Mouse (Mus musculus) embryonic facial prominence, embryonic 10.5 days (tissue): Measurements from ENCODE around the gene Ypel2. TPM values are rescaled to one million over a fixed set of nuclear protein-coding genes. Genes with fewer than 3 reads are reported as not detected.
A peak's percentile ranks its signal among the peaks of the same experiment; 100 is the strongest.
"Not testable (repeated sequence)": the region's sequence is repeated elsewhere in the genome, so short reads cannot be mapped to it uniquely, and the experiment has no call there.

Experiments
- DNase-seq: peaks from one replicate; pipeline ENCODE4 v3.0.0-alpha.2; 2017; ENCODE audit warnings: low spot score
- H3K27ac ChIP-seq: fragments of 300-500 bp; sonication (generic); replicated peaks from 2 replicates; pipeline ENCODE4 v1.5.1; 2016; ENCODE audit warnings: mild to moderate bottlenecking
- H3K27me3 ChIP-seq: fragments of 300-500 bp; sonication (generic); replicated peaks from 2 replicates; pipeline ENCODE4 v1.6.1; 2016; ENCODE audit warnings: low read depth, mild to moderate bottlenecking; ENCODE audit not compliant: poor library complexity, severe bottlenecking
- H3K36me3 ChIP-seq: fragments of 300-500 bp; sonication (generic); replicated peaks from 2 replicates; pipeline ENCODE4 v1.6.1; 2016; ENCODE audit warnings: mild to moderate bottlenecking, moderate library complexity
- H3K4me1 ChIP-seq: fragments of 300-500 bp; sonication (generic); 2 replicates; pipeline ENCODE4 v1.6.1; 2016
- H3K4me3 ChIP-seq: fragments of 300-500 bp; sonication (generic); 2 replicates; pipeline ENCODE4 v1.5.1; 2016; ENCODE audit warnings: mild to moderate bottlenecking, moderate library complexity
- H3K9me3 ChIP-seq: fragments of 300-500 bp; sonication (generic); 2 replicates; pipeline ENCODE4 v1.6.1; 2016; ENCODE audit warnings: mild to moderate bottlenecking
- WGBS: fragments of 180-500 bp; shearing (Covaris S2); methylation state at CpG from one replicate; pipeline ENCODE4 v1.1.7; 2016; 5-methylcytosine and 5-hydroxymethylcytosine counted together
- polyA plus RNA-seq: library from polyadenylated mRNA; unstranded; fragments of >200 nt; fragmentation: Nextera tagmentation; extraction: Ambion mirVana; gene quantifications from 2 replicates; pipeline ENCODE4 v1.2.1, GENCODE M21; 2016

Gene Ypel2
- polyA plus RNA-seq = 4.2 and 5.4 TPM in 2 replicates

GRCm38 (mm10) chr11:86993041-86994037 lies at the start of gene Ypel2:
Gene Ypel2 (minus strand): TSS chr11:86993707.
- H3K36me3 ChIP-seq = no peaks in the 10 kb centered on the region
- H3K27ac ChIP-seq = peak within 1 kb of the TSS; percentile 80
- WGBS = under 1% methylated on average over 96 of the region's 96 CpGs
- H3K9me3 ChIP-seq = no peaks in the 10 kb centered on the region
- peaks cover 8% of the 10 kb centered on the region for H3K27me3 ChIP-seq
- peaks cover 63% of the 10 kb centered on the region for H3K4me1 ChIP-seq
- peak; percentile 99 for DNase-seq
- peak within 1 kb of the TSS; percentile 67 for H3K4me3 ChIP-seq

DNA sequence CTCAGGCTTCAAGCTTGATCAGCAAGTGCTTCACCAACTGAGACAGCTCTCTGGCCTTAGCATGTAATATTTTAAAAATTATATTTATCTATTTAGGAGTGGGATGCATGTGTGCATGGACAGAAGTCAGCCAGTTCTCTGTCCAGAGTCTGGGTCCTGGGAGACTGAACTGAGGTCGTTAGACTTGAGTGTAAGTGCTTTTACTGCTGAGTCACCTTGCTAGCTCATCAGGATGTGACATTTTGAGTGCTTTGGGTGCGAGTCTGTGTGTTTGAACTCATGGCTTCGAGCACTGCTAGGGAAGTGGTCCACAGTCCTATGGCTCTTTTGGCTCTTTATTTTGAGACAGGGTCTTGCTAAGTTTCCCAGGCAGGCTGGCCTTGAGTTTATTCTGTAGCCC lies 49.5 kb upstream of the Ypel2 start:
- H3K4me1 ChIP-seq = no peaks in the 10 kb centered on the region
- no peaks in the 10 kb centered on the region for H3K9me3 ChIP-seq
- H3K27ac ChIP-seq = no peak overlapping the region
- DNase-seq = no peak
- H3K36me3 ChIP-seq = peaks cover 79% of the 10 kb centered on the region
- no peaks in the 10 kb centered on the region for H3K27me3 ChIP-seq
- H3K4me3 ChIP-seq = no peak overlapping the region
- whole genome bisulfite sequencing = 83% methylated on average over 3 of the region's 3 CpGs

GRCm38 (mm10) chr11:87039307-87039963 lies 45.9 kb upstream of the Ypel2 start:
- H3K4me3 ChIP-seq = no peak overlapping the region
- H3K27ac ChIP-seq = no peak overlapping the region
- no peaks in the 10 kb centered on the region for H3K4me1 ChIP-seq
- WGBS = 93% methylated on average over 9 of the region's 9 CpGs
- no peak for DNase-seq
- H3K27me3 ChIP-seq = no peaks in the 10 kb centered on the region
- peaks cover 89% of the 10 kb centered on the region for H3K36me3 ChIP-seq
- no peaks in the 10 kb centered on the region for H3K9me3 ChIP-seq

- Histone ChIP-seq H3K36me3 (peaks cover 70% of the 10 kb centered on the region), H3K4me3 (no peak overlapping the region), H3K27me3 (no peaks in the 10 kb centered on the region), H3K4me1 (no peaks in the 10 kb centered on the region), H3K9me3 (no peaks in the 10 kb centered on the region), H3K27ac (no peak overlapping the region)
- whole genome bisulfite sequencing = 65% methylated on average over 4 of the region's 4 CpGs
- no peak for DNase-seq
Observed at GRCm38 (mm10) chr11:87036180-87036579, 42.7 kb upstream of the Ypel2 start.

- H3K27me3 ChIP-seq = no peaks in the 10 kb centered on the region
- peaks cover 4% of the 10 kb centered on the region; the same call in 1 of the 2 replicates for H3K4me1 ChIP-seq
- no peak overlapping the region for H3K27ac ChIP-seq
- H3K36me3 ChIP-seq = peaks cover 5% of the 10 kb centered on the region; the same call in 1 of the 2 replicates
- H3K9me3 ChIP-seq = no peaks in the 10 kb centered on the region
- 90% methylated on average over 3 of the region's 3 CpGs for WGBS
- no peak overlapping the region for H3K4me3 ChIP-seq
- no peak for DNase-seq
Observed at GRCm38 (mm10) chr11:87028212-87028611, 34.7 kb upstream of the Ypel2 start.

DNA sequence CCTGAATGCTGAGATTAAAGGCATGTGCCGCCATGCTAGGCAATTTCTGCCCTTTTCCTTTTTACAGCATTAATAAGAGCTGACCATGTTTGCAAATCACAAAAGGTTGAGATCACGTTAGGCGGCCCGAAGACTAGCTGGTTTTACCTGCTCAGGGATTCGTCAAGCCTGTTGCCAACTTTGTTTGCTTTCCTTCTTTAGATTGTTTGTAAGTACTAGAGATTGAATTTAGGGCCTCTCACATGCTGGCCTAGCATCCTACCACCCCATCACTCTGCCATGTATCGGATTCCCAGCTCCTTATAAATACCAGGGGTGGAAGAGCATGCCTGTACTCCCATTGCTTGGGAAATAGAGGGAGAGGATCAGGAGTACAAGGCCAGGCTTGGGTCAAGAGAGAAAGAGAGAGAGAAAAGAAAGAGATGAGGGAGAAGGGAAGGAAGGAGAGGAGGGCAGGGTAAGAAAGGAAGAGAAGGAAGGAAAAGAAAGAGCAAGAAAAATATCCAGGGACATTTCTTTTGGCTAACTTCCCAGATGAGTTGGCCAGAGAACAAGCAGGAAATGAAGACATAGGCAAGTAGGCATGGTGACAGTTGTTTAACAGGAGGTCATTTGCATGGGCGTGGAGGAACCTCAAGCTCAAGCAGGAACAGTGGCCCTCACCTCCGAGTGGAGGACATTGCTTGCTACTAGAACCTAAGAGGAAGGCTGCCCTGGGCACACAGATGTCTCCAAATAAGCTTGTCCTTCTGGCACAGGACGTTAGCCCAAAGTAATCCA lies 32.8 kb upstream of the Ypel2 start:
- Histone ChIP-seq H3K36me3 (no peaks in the 10 kb centered on the region), H3K4me3 (no peak overlapping the region), H3K4me1 (peaks cover 4% of the 10 kb centered on the region; the same call in 1 of the 2 replicates), H3K27ac (no peak overlapping the region), H3K27me3 (no peaks in the 10 kb centered on the region), H3K9me3 (no peaks in the 10 kb centered on the region)
- WGBS = 83% methylated on average over 9 of the region's 9 CpGs
- no peak for DNase-seq

DNA sequence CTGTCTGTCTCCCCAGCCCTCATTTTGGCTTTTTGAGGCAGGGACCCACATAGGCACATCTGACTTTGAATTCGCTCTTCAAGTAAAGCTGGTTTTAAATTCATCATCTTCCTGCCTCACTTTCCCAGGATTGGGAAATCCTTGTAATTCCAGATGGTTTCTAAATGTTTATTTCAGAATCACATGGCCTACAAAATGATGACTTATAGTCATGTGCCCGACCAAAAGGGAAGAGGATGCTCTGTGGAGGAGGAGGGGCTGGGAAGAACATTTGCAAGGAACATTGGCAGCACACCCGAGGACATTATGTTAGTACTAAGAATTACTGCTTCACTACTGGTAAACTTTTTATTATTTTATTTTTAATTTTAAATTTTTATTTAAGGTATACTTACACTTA lies 31.8 kb upstream of the Ypel2 start:
- H3K4me1 ChIP-seq = no peaks in the 10 kb centered on the region

DNA sequence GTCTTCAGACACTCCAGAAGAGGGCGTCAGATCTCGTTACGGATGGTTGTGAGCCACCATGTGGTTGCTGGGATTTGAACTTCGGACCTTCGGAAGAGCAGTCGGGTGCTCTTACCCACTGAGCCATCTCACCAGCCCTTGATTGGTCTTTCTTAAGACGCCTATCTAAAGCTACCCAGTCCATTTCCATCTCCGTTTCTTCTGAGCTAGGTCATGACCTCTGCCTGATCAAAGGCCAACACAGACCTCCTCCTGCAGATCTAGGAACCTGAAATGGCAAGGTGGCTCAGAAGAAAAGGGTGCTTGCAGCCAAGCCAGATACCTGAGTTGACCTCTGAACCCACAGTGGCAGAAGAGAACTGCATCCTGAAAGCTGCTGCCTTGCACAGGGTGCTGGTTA lies 29.7 kb upstream of the Ypel2 start:
- H3K4me1 ChIP-seq, DNase-seq, H3K27ac ChIP-seq: not testable (repeated sequence)

More for the DNA sequence above, 31.8 kb upstream of the Ypel2 start:
- no peak for DNase-seq
- no peaks in the 10 kb centered on the region for H3K36me3 ChIP-seq
- 81% methylated on average over 3 of the region's 3 CpGs for WGBS
- no peak overlapping the region for H3K27ac ChIP-seq
- no peaks in the 10 kb centered on the region for H3K9me3 ChIP-seq
- H3K27me3 ChIP-seq = no peaks in the 10 kb centered on the region
- no peak overlapping the region for H3K4me3 ChIP-seq

DNA sequence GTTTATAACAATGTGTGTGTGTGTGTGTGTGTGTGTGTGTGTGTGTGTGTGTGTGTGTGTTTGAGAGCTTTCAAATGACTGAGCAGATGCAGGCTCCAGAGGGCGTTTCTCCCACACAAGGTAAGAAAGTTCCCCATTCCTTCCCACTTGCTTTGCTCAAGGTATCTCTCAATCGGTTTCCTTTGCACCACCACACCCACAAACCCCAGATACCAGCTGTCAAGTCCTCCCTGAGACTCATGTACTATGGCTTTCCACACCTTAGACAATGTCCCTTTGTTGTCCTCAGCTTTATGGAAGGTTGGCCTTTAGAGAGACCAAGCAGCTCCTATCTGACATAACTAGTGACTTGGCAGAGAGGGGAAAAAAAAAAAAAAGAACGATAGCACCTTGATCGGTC lies 29.3 kb upstream of the Ypel2 start:
- DNase-seq = no peak
- Histone ChIP-seq H3K4me3 (no peak overlapping the region), H3K4me1 (no peaks in the 10 kb centered on the region), H3K36me3 (no peaks in the 10 kb centered on the region), H3K27ac (no peak overlapping the region), H3K9me3 (no peaks in the 10 kb centered on the region), H3K27me3 (no peaks in the 10 kb centered on the region)
- WGBS = 59% methylated on average over 4 of the region's 4 CpGs

More for the DNA sequence above, 29.7 kb upstream of the Ypel2 start:
- H3K4me3 ChIP-seq, H3K36me3 ChIP-seq, H3K27me3 ChIP-seq, H3K9me3 ChIP-seq: not testable (repeated sequence)
- WGBS = 59% methylated on average over 8 of the region's 8 CpGs

DNA sequence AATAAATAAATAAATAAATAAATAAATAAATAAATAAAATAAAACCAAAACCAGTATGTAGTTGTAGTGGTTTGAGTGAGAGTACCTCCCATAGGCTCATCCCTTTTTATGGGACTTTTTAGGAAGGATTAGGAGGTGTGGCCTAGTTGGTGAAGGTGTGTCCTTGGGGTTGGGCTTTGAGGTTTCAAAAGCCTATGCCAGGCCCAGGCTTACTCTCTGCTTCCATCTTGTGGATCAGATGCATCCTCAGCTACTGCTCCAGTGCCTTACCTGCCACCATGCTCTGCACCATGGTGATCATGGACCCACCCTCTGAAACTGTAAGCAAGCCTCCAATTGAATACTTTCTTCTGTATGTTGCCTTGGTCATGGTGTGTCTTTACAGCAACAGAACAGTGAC lies 28.0 kb upstream of the Ypel2 start:
- H3K9me3 ChIP-seq = no peaks in the 10 kb centered on the region
- no peak overlapping the region for H3K27ac ChIP-seq
- no peaks in the 10 kb centered on the region for H3K27me3 ChIP-seq
- H3K4me3 ChIP-seq = no peak overlapping the region
- H3K36me3 ChIP-seq = no peaks in the 10 kb centered on the region
- H3K4me1 ChIP-seq = no peaks in the 10 kb centered on the region
- DNase-seq = no peak

GRCm38 (mm10) chr11:87020449-87020848 lies 26.9 kb upstream of the Ypel2 start:
- no peaks in the 10 kb centered on the region for H3K27me3 ChIP-seq
- no peak overlapping the region for H3K4me3 ChIP-seq
- 81% methylated on average over 5 of the region's 5 CpGs for WGBS
- no peaks in the 10 kb centered on the region for H3K36me3 ChIP-seq
- H3K4me1 ChIP-seq = no peaks in the 10 kb centered on the region
- no peak overlapping the region for H3K27ac ChIP-seq
- H3K9me3 ChIP-seq = no peaks in the 10 kb centered on the region
- DNase-seq = no peak

DNA sequence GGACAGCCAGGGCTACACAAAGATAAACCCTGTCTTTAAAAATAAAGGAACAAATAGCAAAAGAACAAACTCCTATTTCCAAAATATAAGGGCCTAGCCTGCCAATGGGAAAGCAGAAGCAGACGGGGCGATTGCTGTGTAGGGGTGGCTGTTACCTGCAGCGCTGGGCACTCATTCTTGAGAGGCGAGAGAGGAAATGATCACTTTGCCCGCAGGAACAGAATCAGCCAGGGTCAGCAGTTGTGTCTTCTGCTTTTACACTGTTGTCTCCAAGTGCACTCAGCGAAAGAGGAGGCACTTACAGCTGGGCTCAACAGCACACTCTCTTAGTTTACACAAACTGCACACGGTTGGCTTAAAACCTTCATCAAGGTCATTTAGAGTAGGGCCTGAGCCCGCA lies 25.9 kb upstream of the Ypel2 start:
- H3K4me1 ChIP-seq = no peaks in the 10 kb centered on the region
- H3K9me3 ChIP-seq = no peaks in the 10 kb centered on the region
- no peak for DNase-seq
- WGBS = 91% methylated on average over 8 of the region's 8 CpGs
- no peak overlapping the region for H3K27ac ChIP-seq
- no peak overlapping the region for H3K4me3 ChIP-seq
- H3K36me3 ChIP-seq = no peaks in the 10 kb centered on the region
- no peaks in the 10 kb centered on the region for H3K27me3 ChIP-seq
